Mouse (Mus musculus): Measurements from ENCODE around the gene Slc51a. TPM values are rescaled to one million over a fixed set of nuclear protein-coding genes. Genes with fewer than 3 reads are reported as not detected.

Slc51a gene
- total and polyA plus RNA-seq, 3 experiments = 0.08 to 0.17 TPM; not detected in 1

DNA sequence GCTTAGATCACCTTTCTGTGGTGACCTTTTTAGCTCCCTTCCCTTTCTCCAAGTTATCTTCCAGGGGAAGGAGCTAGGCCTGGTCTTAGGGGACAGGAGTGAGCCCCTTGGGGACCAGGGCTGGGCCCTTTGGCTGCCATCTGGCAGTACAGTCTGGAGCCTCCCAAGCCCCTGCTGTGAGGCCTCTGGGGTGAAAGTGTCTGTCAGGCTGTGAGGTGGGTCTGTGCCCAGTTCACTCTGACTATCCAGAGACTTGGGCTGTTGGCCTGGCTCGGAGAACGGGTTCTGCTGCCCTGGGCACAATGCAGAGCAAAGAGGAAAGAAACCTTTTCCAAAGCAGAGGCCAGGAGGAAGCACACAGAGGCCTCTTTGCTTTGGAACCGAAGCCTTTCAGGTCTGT lies 25.2 kb upstream of the Slc51a start:
- DNase-seq (ENCODE audit: extremely low read depth) = no peak
- Histone ChIP-seq H3K4me3 (replicated peaks in 1 of 3; ENCODE audit: low read depth in 2 of 3, low read length in 2 of 3, poor library complexity in 1 of 3) (no peak overlapping the region), H3K9me3 (replicated peaks; ENCODE audit: low read length) (no peaks in the 10 kb centered on the region), H3K27me3 (replicated peaks) (peaks cover 2% of the 10 kb centered on the region), H3K9ac (ENCODE audit: insufficient read depth, low read depth) (no peak overlapping the region), H3K4me1 (ENCODE audit: control insufficient read depth in 1 of 2, insufficient read depth in 2 of 2) (no peaks in the 10 kb centered on the region; a peak in 1 of 4 replicates), H3K36me3 (replicated peaks in 1 of 2; ENCODE audit: control insufficient read depth in 1 of 2, insufficient read depth in 1 of 2, low read length in 1 of 2) (no peaks in the 10 kb centered on the region), H3K27ac (ENCODE audit: insufficient read depth, low read depth) (no peak overlapping the region), H3K4me2 (ENCODE audit: insufficient read depth, low read depth, poor library complexity, severe bottlenecking) (no peak overlapping the region), H3K79me2 (replicated peaks; ENCODE audit: control insufficient read depth, extremely low read depth, insufficient read depth, poor library complexity, severe bottlenecking) (no peaks in the 10 kb centered on the region)
- in situ Hi-C loops (cut with MboI; ENCODE audit: low pct_ligation_motif_present, low pct_unique_long_range_greater_than_20kb, low sequenced_read_pairs) = loop anchor here (5.0 kb wide), 1 partner anchor 119 kb away; no protein-coding TSS in a partner anchor
- dilution Hi-C loops (cut with MboI; ENCODE audit: extremely low pct_ligation_motif_present, extremely low pct_unique_long_range_greater_than_20kb, low sequenced_read_pairs) = no loop called here
- TF ChIP-seq RCOR1 (conservative IDR thresholded peaks at IDR 0.05; ENCODE audit: low read depth, low read length) (no peak), POLR2AphosphoS2 (IDR thresholded peaks at IDR 0.05; ENCODE audit: low read depth, low read length) (no peak), IRF4 (IDR thresholded peaks at IDR 0.05; ENCODE audit: low read depth, low read length) (no peak), CTCF (conservative IDR thresholded peaks at IDR 0.05 in 1 of 2, IDR thresholded peaks at IDR 0.05 in 1 of 2; ENCODE audit: low read depth in 2 of 2, low read length in 2 of 2) (no peak), POLR2A (IDR thresholded peaks at IDR 0.05; ENCODE audit: low read depth, low read length) (no peak), E2F4 (IDR thresholded peaks at IDR 0.05; ENCODE audit: insufficient replicate concordance, low read depth, low read length) (no peak), TBP (conservative IDR thresholded peaks at IDR 0.05; ENCODE audit: low read depth, low read length) (no peak), ZC3H11A (IDR thresholded peaks at IDR 0.05; ENCODE audit: low read depth, low read length) (no peak), RAD21 (IDR thresholded peaks at IDR 0.05; ENCODE audit: low read depth, low read length) (no peak), MAZ (IDR thresholded peaks at IDR 0.05; ENCODE audit: low read depth, low read length) (no peak), MAX (IDR thresholded peaks at IDR 0.05; ENCODE audit: low read length) (no peak)

DNA sequence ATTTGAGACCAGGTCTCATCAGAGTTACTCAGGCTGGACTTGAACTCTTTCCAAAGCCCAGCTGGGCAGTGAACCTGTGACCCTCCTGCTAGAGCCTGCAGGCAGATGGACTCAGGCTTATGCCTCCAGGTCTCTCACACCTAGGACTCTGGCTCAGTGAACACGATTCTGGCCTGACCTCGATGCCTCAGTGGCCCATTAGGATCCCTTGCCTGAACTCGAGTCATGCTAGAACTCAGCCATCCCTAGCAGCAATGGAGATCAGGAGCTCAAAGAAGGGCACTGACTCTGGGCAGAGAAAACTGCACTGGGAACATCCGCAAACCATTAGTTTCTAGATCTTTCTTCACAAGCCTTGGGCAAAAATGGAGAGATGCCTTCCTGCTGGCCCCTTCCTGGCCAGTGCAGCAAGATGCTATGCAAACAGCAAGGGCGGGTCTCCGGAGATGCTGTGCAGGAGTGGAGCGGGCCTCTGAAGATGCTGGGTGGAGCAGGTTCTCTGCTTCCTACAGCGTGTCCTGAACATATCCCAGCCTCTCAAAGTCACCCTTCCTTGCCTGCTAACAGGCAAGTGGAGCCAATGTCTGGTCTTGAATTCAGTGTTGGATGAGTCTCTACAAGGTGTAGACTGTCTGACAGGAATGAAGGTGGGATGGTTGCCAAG lies 24.3 kb upstream of the Slc51a start:
- in situ Hi-C loops (cut with MboI; ENCODE audit: low pct_ligation_motif_present, low pct_unique_long_range_greater_than_20kb, low sequenced_read_pairs) = loop anchor here (5.0 kb wide), 1 partner anchor 120 kb away; no protein-coding TSS in a partner anchor
- no peak overlapping the region for H3K27ac ChIP-seq (ENCODE audit: insufficient read depth, low read depth)
- H3K4me3 ChIP-seq (replicated peaks in 1 of 3; ENCODE audit: low read depth in 2 of 3, low read length in 2 of 3, poor library complexity in 1 of 3) = no peak overlapping the region
- no peaks in the 10 kb centered on the region for H3K9me3 ChIP-seq (replicated peaks; ENCODE audit: low read length)
- H3K9ac ChIP-seq (ENCODE audit: insufficient read depth, low read depth) = no peak overlapping the region
- H3K4me2 ChIP-seq (ENCODE audit: insufficient read depth, low read depth, poor library complexity, severe bottlenecking) = no peak overlapping the region
- dilution Hi-C loops (cut with MboI; ENCODE audit: extremely low pct_ligation_motif_present, extremely low pct_unique_long_range_greater_than_20kb, low sequenced_read_pairs) = no loop called here
- peaks cover 2% of the 10 kb centered on the region for H3K27me3 ChIP-seq (replicated peaks)
- TF ChIP-seq POLR2AphosphoS2 (IDR thresholded peaks at IDR 0.05; ENCODE audit: low read depth, low read length) (no peak), ZMIZ1 (IDR thresholded peaks at IDR 0.05; ENCODE audit: low read depth, low read length) (no peak), ETS1 (conservative IDR thresholded peaks at IDR 0.05; ENCODE audit: low read depth, low read length) (no peak), MAZ (IDR thresholded peaks at IDR 0.05; ENCODE audit: low read depth, low read length) (no peak), SMC3 (IDR thresholded peaks at IDR 0.05; ENCODE audit: low read depth, low read length) (no peak), MYC (IDR thresholded peaks at IDR 0.05; ENCODE audit: low read depth, low read length) (no peak)
- H3K36me3 ChIP-seq (replicated peaks in 1 of 2; ENCODE audit: control insufficient read depth in 1 of 2, insufficient read depth in 1 of 2, low read length in 1 of 2) = no peaks in the 10 kb centered on the region
- no peak for DNase-seq (ENCODE audit: extremely low read depth)
- H3K4me1 ChIP-seq (ENCODE audit: control insufficient read depth in 1 of 2, insufficient read depth in 2 of 2) = peaks cover 0 to 2% of the 10 kb centered on the region in 2 experiments; a peak in 1 of 4 replicates
- H3K79me2 ChIP-seq (replicated peaks; ENCODE audit: control insufficient read depth, extremely low read depth, insufficient read depth, poor library complexity, severe bottlenecking) = no peaks in the 10 kb centered on the region
